Mouse (Mus musculus): ENCODE measurements around the gene Ctnnbl1.

Ctnnbl1 gene

GRCm38 (mm10) chr2:157792840-157793552 lies 55.8 kb downstream of the Ctnnbl1 start:
- no peak for DNase-seq (ENCODE audit: extremely low spot score, low read depth, low spot score)

GRCm38 (mm10) chr2:157793851-157794332 lies 56.7 kb downstream of the Ctnnbl1 start:
- DNase-seq (ENCODE audit: extremely low spot score, low read depth, low spot score): no peak

GRCm38 (mm10) chr2:157795627-157796423 lies 58.6 kb downstream of the Ctnnbl1 start:
- no peak for DNase-seq (ENCODE audit: extremely low spot score, low read depth, low spot score)

GRCm38 (mm10) chr2:157799533-157799932 lies 62.3 kb downstream of the Ctnnbl1 start:
- no peak for DNase-seq (ENCODE audit: extremely low spot score, low read depth, low spot score)

- DNase-seq (ENCODE audit: extremely low spot score, low read depth, low spot score): no peak
These were observed 63.1 kb downstream of the Ctnnbl1 start for GRCm38 (mm10) chr2:157800288-157800687.

GRCm38 (mm10) chr2:157800746-157801501 lies 63.7 kb downstream of the Ctnnbl1 start:
- DNase-seq (ENCODE audit: extremely low spot score, low read depth, low spot score): peak; percentile 79

- DNase-seq (ENCODE audit: extremely low spot score, low read depth, low spot score): peak; percentile 52
These were observed 64.5 kb downstream of the Ctnnbl1 start for GRCm38 (mm10) chr2:157801505-157802357.

GRCm38 (mm10) chr2:157802666-157803065 lies 65.5 kb downstream of the Ctnnbl1 start:
- DNase-seq (ENCODE audit: extremely low spot score, low read depth, low spot score): no peak

- no peak for DNase-seq (ENCODE audit: extremely low spot score, low read depth, low spot score)
These were observed 67.2 kb downstream of the Ctnnbl1 start for GRCm38 (mm10) chr2:157804388-157804787.

GRCm38 (mm10) chr2:157805091-157805490 lies 67.9 kb downstream of the Ctnnbl1 start:
- no peak for DNase-seq (ENCODE audit: extremely low spot score, low read depth, low spot score)

- no peak for DNase-seq (ENCODE audit: extremely low spot score, low read depth, low spot score)
These were observed 69.9 kb downstream of the Ctnnbl1 start for GRCm38 (mm10) chr2:157807076-157807475.

- DNase-seq (ENCODE audit: extremely low spot score, low read depth, low spot score): no peak
These were observed 70.6 kb downstream of the Ctnnbl1 start for GRCm38 (mm10) chr2:157807621-157808367.

- DNase-seq (ENCODE audit: extremely low spot score, low read depth, low spot score): no peak
These were observed 71.2 kb downstream of the Ctnnbl1 start for GRCm38 (mm10) chr2:157808368-157808923.

GRCm38 (mm10) chr2:157809341-157809740 lies 72.1 kb downstream of the Ctnnbl1 start:
- DNase-seq (ENCODE audit: extremely low spot score, low read depth, low spot score): no peak

- no peak for DNase-seq (ENCODE audit: extremely low spot score, low read depth, low spot score)
These were observed 73.5 kb downstream of the Ctnnbl1 start for GRCm38 (mm10) chr2:157810749-157811148.

GRCm38 (mm10) chr2:157813121-157813520 lies 75.9 kb downstream of the Ctnnbl1 start:
- DNase-seq (ENCODE audit: extremely low spot score, low read depth, low spot score): no peak

GRCm38 (mm10) chr2:157814116-157814964 lies 77.1 kb downstream of the Ctnnbl1 start:
- no peak for DNase-seq (ENCODE audit: extremely low spot score, low read depth, low spot score)

GRCm38 (mm10) chr2:157814965-157815283 lies 77.7 kb downstream of the Ctnnbl1 start:
- DNase-seq (ENCODE audit: extremely low spot score, low read depth, low spot score): no peak

- DNase-seq (ENCODE audit: extremely low spot score, low read depth, low spot score): no peak
These were observed 80.5 kb downstream of the Ctnnbl1 start for GRCm38 (mm10) chr2:157817672-157818071.
